Mouse (Mus musculus) stomach, embryonic 14.5 days (tissue): Measurements from ENCODE around the gene Prr36. TPM values are rescaled to one million over a fixed set of nuclear protein-coding genes. Genes with fewer than 3 reads are reported as not detected.

Experiments
- ATAC-seq: fragments of 200-750 bp; cut with Nextera tagmentation; 2 replicates; pipeline ENCODE4 v1.8.0; 2017; ENCODE audit warnings: low read depth, moderate TSS enrichment; ENCODE audit not compliant: insufficient number of reproducible peaks, insufficient read depth, low FRiP score
- H3K27ac ChIP-seq: fragments of 300-500 bp; sonication (generic); 2 replicates; pipeline ENCODE4 v1.5.1; 2014; ENCODE audit warnings: mild to moderate bottlenecking, low read length, moderate library complexity, mixed read lengths
- H3K27me3 ChIP-seq: fragments of 300-500 bp; sonication (generic); 2 replicates; pipeline ENCODE4 v1.6.1; 2014; ENCODE audit warnings: low read length, control low read depth, mixed read lengths; ENCODE audit not compliant: control insufficient read depth, insufficient read depth
- H3K36me3 ChIP-seq: fragments of 300-500 bp; sonication (generic); 2 replicates; pipeline ENCODE4 v1.6.1; 2014; ENCODE audit warnings: mild to moderate bottlenecking, control low read depth, low read length, moderate library complexity, mixed read lengths; ENCODE audit not compliant: control insufficient read depth, insufficient read depth
- H3K4me1 ChIP-seq: fragments of 300-500 bp; sonication (generic); 2 replicates; pipeline ENCODE4 v1.6.1; 2014; ENCODE audit warnings: low read length, control low read depth, mixed read lengths; ENCODE audit not compliant: control insufficient read depth, insufficient read depth
- H3K4me2 ChIP-seq: fragments of 300-500 bp; sonication (generic); replicated peaks from 2 replicates; pipeline ENCODE4 v1.6.1; 2014; ENCODE audit warnings: low read depth, low read length, control low read depth
- H3K4me3 ChIP-seq: fragments of 300-500 bp; sonication (generic); 2 replicates; pipeline ENCODE4 v1.5.1; 2014; ENCODE audit warnings: low read depth, low read length, control low read depth
- H3K9ac ChIP-seq: fragments of 300-500 bp; sonication (generic); replicated peaks from 2 replicates; pipeline ENCODE4 v1.6.1; 2014; ENCODE audit warnings: low read depth, mild to moderate bottlenecking, control low read depth, low read length, moderate library complexity, mixed read lengths
- H3K9me3 ChIP-seq: fragments of 300-500 bp; sonication (generic); 2 replicates; pipeline ENCODE4 v1.6.1; 2016; ENCODE audit warnings: low read depth, low read length, control low read depth; ENCODE audit not compliant: control insufficient read depth
- WGBS: fragments of 180-500 bp; shearing (Covaris S2); extraction: QIAGEN DNeasy Blood & Tissue Kit; methylation state at CpG from one replicate; pipeline ENCODE4 v1.1.7; 2014; 5-methylcytosine and 5-hydroxymethylcytosine counted together
- polyA plus RNA-seq: library from polyadenylated mRNA; unstranded; fragments of >200 nt; fragmentation: Nextera tagmentation; extraction: Ambion mirVana; gene quantifications from 2 replicates; pipeline ENCODE4 v1.2.1, GENCODE M21; 2014

The Prr36 gene
- polyA plus RNA-seq, 1 experiment from 2014 or later: 8.9 TPM

GRCm38 (mm10) chr8:4230612-4231351, 13.5 kb upstream of the Prr36 start:
- H3K9me3 ChIP-seq: no peaks in the 10 kb centered on the region
- no peaks in the 10 kb centered on the region for H3K27me3 ChIP-seq
- no peak overlapping the region for H3K9ac ChIP-seq
- no peak overlapping the region for H3K4me3 ChIP-seq
- no peaks in the 10 kb centered on the region for H3K36me3 ChIP-seq
- H3K4me1 ChIP-seq: no peaks in the 10 kb centered on the region
- ATAC-seq: peak; percentile 60; the same call in 1 of the 2 replicates
- WGBS: 56% methylated on average over 10 of the region's 10 CpGs
- no peak overlapping the region for H3K27ac ChIP-seq
- no peak overlapping the region for H3K4me2 ChIP-seq

- no peak for ATAC-seq
- Histone ChIP-seq H3K36me3 (no peaks in the 10 kb centered on the region), H3K9ac (no peak overlapping the region), H3K27ac (no peak overlapping the region), H3K27me3 (no peaks in the 10 kb centered on the region), H3K9me3 (no peaks in the 10 kb centered on the region), H3K4me3 (no peak overlapping the region), H3K4me1 (no peaks in the 10 kb centered on the region), H3K4me2 (no peak overlapping the region)
- WGBS: 67% methylated on average over 5 of the region's 5 CpGs
Measured at GRCm38 (mm10) chr8:4229784-4230183, 12.5 kb upstream of the Prr36 start.

GRCm38 (mm10) chr8:4227919-4228318, 10.7 kb upstream of the Prr36 start:
- Histone ChIP-seq H3K9me3 (no peaks in the 10 kb centered on the region), H3K36me3 (no peaks in the 10 kb centered on the region), H3K4me3 (no peak overlapping the region), H3K4me1 (no peaks in the 10 kb centered on the region), H3K27me3 (no peaks in the 10 kb centered on the region), H3K4me2 (no peak overlapping the region), H3K9ac (no peak overlapping the region), H3K27ac (no peak overlapping the region)
- no peak for ATAC-seq
- 95% methylated on average over 4 of the region's 4 CpGs for WGBS

DNA sequence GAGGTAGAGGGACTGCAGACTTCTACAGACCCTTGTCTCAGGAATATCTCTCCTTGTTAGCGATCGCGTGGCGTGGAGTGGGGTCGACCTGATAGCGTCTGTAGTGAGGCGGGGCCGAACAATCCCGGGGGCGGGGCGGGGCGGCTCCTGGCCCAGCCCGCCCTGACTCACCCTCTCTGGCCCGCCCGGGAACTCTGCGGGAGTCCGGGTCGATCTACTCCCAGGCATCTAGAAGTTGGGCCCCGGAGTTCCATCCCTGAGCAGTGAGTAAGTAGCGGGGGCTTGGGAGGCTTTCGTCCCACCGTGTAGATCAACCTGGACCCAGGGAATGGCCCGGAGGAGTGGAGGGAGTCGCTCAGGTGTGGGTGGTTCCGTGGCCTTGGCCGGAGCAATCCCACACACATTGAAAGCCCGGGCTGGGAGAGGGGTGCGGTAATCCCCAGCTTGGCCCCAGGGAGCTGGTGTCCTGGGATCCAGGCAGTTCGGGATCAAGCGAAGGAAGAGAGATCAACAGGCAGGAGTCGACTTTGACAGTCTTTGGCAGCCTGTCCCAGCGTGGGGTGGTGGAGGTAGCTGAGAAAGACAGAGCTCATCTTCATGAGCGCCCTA, 9.6 kb upstream of the Prr36 start, which contains the start of gene Lrrc8e:
Lrrc8e (plus strand) TSS at position 89 of the 609 bp plus-strand sequence.
- WGBS: 5% methylated on average over 33 of the region's 33 CpGs
- no peak within 1 kb of the TSS for H3K9ac ChIP-seq
- no peak within 1 kb of the TSS for H3K27ac ChIP-seq
- no peaks in the 10 kb centered on the region for H3K9me3 ChIP-seq
- no peaks in the 10 kb centered on the region for H3K4me1 ChIP-seq
- no peaks in the 10 kb centered on the region for H3K27me3 ChIP-seq
- ATAC-seq: peak; percentile 80
- peak within 1 kb of the TSS; percentile 53 for H3K4me2 ChIP-seq
- no peaks in the 10 kb centered on the region for H3K36me3 ChIP-seq
- peak within 1 kb of the TSS; percentile 27 for H3K4me3 ChIP-seq

- Histone ChIP-seq H3K4me1 (no peaks in the 10 kb centered on the region), H3K27ac (no peak overlapping the region), H3K9me3 (no peaks in the 10 kb centered on the region), H3K9ac (no peak overlapping the region), H3K4me2 (peak overlapping the region; percentile 53), H3K27me3 (no peaks in the 10 kb centered on the region), H3K36me3 (no peaks in the 10 kb centered on the region), H3K4me3 (peak overlapping the region; percentile 27)
- WGBS: 26% methylated on average over 4 of the region's 4 CpGs
- no peak for ATAC-seq
Measured at GRCm38 (mm10) chr8:4226323-4226722, 9.1 kb upstream of the Prr36 start.

- no peak overlapping the region for H3K9ac ChIP-seq
- H3K4me2 ChIP-seq: no peak overlapping the region
- no peak overlapping the region for H3K27ac ChIP-seq
- no peaks in the 10 kb centered on the region for H3K4me1 ChIP-seq
- no peak overlapping the region for H3K4me3 ChIP-seq
- H3K9me3 ChIP-seq: no peaks in the 10 kb centered on the region
- no peaks in the 10 kb centered on the region for H3K36me3 ChIP-seq
- no peaks in the 10 kb centered on the region for H3K27me3 ChIP-seq
- no peak for ATAC-seq
Measured at GRCm38 (mm10) chr8:4222059-4222458, 4.8 kb upstream of the Prr36 start.

DNA sequence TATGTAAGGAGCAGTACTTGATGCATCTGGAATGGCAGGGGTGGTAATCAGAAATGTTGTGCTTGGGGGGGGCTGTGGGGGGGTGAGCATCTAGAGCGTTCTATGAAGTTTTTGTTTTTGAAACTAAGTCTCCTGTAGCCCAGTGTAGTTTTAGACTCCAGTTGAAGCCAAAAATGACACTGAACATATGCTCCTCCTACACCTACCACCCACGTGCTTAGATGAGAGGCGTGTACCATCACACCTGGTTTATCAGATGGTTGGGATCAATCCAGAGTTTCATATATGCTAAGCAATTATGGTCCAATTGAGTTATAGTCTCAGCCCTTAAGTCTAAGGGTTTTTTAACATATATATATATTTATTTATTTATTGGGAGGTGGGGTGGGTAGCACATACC, 2.4 kb upstream of the Prr36 start:
- ATAC-seq: no peak
- H3K4me2 ChIP-seq: no peak overlapping the region
- H3K27ac ChIP-seq: no peak overlapping the region
- H3K4me3 ChIP-seq: no peak overlapping the region
- WGBS: 79% methylated on average over 3 of the region's 3 CpGs
- no peaks in the 10 kb centered on the region for H3K27me3 ChIP-seq
- no peaks in the 10 kb centered on the region for H3K4me1 ChIP-seq
- no peaks in the 10 kb centered on the region for H3K9me3 ChIP-seq
- H3K9ac ChIP-seq: no peak overlapping the region
- no peaks in the 10 kb centered on the region for H3K36me3 ChIP-seq

DNA sequence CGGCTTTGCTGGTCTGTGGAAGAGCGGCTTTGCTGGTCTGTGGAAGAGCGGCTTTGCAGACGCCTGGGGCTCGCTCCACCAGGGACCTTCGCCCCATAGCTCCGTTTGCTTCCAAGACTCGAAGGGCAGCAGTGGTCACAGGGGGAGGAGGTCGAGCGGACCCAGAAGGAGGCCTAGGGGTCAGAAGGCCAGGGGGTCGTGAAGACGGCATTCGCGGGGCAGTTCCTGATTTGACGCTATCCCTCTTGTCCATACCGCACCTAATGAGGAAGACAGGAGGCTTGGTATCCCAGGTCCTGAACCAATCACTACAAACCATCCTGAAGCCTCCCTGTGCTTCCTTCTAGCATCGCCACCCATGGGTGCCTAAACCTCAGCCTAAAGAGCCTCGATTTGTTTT, 963 bp downstream of the Prr36 start:
- Histone ChIP-seq H3K4me3 (peak overlapping the region; percentile 44), H3K9me3 (no peaks in the 10 kb centered on the region), H3K27ac (no peak overlapping the region), H3K4me2 (peak overlapping the region; percentile 68), H3K36me3 (no peaks in the 10 kb centered on the region), H3K4me1 (no peaks in the 10 kb centered on the region), H3K9ac (peak overlapping the region; percentile 28; the same call in 1 of the 2 replicates), H3K27me3 (no peaks in the 10 kb centered on the region)
- WGBS: 6% methylated on average over 18 of the region's 18 CpGs
- ATAC-seq: no peak
